Mouse (Mus musculus) heart, adult 18-20 months (tissue): ENCODE results near the gene Nudt21. TPM values are rescaled to one million over a fixed set of nuclear protein-coding genes. Genes with fewer than 3 reads are reported as not detected.

Experiments
- DNase-seq, 2 experiments: peaks; one replicate each; pipeline ENCODE4 v3.0.0; 2021 to 2022; ENCODE audit warnings: mixed read lengths in 1 of 2
- total RNA-seq, 2 experiments: library from RNA; stranded (reverse); gene quantifications; 2 replicates each; pipeline ENCODE4 v1.2.3; 2021

Gene Nudt21
- total RNA-seq, 2 experiments from 2014 or later: 23.6 to 24.7 TPM

GRCm38 (mm10) chr8:94004139-94004538 is 32.7 kb downstream of the Nudt21 start:
- DNase-seq: no peak

GRCm38 (mm10) chr8:93998961-93999360 is 37.9 kb downstream of the Nudt21 start:
- no peak for DNase-seq

GRCm38 (mm10) chr8:93989739-93990138 is 47.1 kb downstream of the Nudt21 start:
- DNase-seq: no peak

GRCm38 (mm10) chr8:93984731-93985130 is 52.1 kb downstream of the Nudt21 start:
- DNase-seq: no peak

- no peak for DNase-seq
Measured at GRCm38 (mm10) chr8:93983827-93984226, 53.0 kb downstream of the Nudt21 start.

GRCm38 (mm10) chr8:93981679-93982215 is 55.1 kb downstream of the Nudt21 start:
- DNase-seq: no peak

GRCm38 (mm10) chr8:93980141-93980540 is 56.7 kb downstream of the Nudt21 start:
- no peak for DNase-seq

- DNase-seq: peak in 1 of 2 experiments; percentile 26
Measured at GRCm38 (mm10) chr8:93976446-93977211, 60.2 kb downstream of the Nudt21 start.

- no peak for DNase-seq
Measured at GRCm38 (mm10) chr8:93975358-93975757, 61.5 kb downstream of the Nudt21 start.

GRCm38 (mm10) chr8:93974602-93975186 is 62.1 kb downstream of the Nudt21 start:
- no peak for DNase-seq

- no peak for DNase-seq
Measured at GRCm38 (mm10) chr8:93973831-93974375, 62.9 kb downstream of the Nudt21 start.

GRCm38 (mm10) chr8:93972971-93973734 is 63.7 kb downstream of the Nudt21 start:
- DNase-seq: no peak

- DNase-seq: no peak
Measured at GRCm38 (mm10) chr8:93972211-93972610, 64.6 kb downstream of the Nudt21 start.

- no peak for DNase-seq
Measured at GRCm38 (mm10) chr8:93971451-93971850, 65.4 kb downstream of the Nudt21 start.

- no peak for DNase-seq
Measured at GRCm38 (mm10) chr8:93969626-93970340, 67.0 kb downstream of the Nudt21 start.

GRCm38 (mm10) chr8:93968293-93968692 is 68.5 kb downstream of the Nudt21 start:
- DNase-seq: no peak

Other genes with a start within 250 kb of the Nudt21 start
- gene Gnao1, start 227.1 kb downstream of the Nudt21 start, total RNA-seq: 10 to 100 TPM; 20.7 to 21.7 TPM
- gene Amfr, start 24.2 kb downstream of the Nudt21 start, total RNA-seq: 100 to 1,000 TPM; 130 to 155 TPM
- 10 to 100 TPM; 31.0 to 35.5 TPM for gene Ogfod1, start 167 bp upstream of the Nudt21 start, total RNA-seq
- gene Bbs2, start 61.9 kb upstream of the Nudt21 start, total RNA-seq: 10 to 100 TPM in 1 of 2 experiments, 1 to 10 TPM in 1; 7.6 to 10.1 TPM
- gene Mt4, start 100.2 kb upstream of the Nudt21 start, total RNA-seq: not detected
- 1 to 10 TPM; 2.2 to 2.4 TPM for gene Mt3, start 115.6 kb upstream of the Nudt21 start, total RNA-seq
- gene Mt2, start 135.6 kb upstream of the Nudt21 start, total RNA-seq: 10 to 100 TPM; 24.4 to 89.7 TPM
- 100 to 1,000 TPM; 240 to 413 TPM for gene Mt1, start 142.1 kb upstream of the Nudt21 start, total RNA-seq
- 10 to 100 TPM; 15.6 to 16.2 TPM for gene Nup93, start 177.5 kb upstream of the Nudt21 start, total RNA-seq